Mouse (Mus musculus) megakaryocyte, embryonic 14.5 days (primary cell): Measurements from ENCODE around the gene Gpr183. TPM values are rescaled to one million over a fixed set of nuclear protein-coding genes. Genes with fewer than 3 reads are reported as not detected.
A peak's percentile ranks its signal among the peaks of the same experiment; 100 is the strongest.

ENCODE experiments used
- H3K27me3 ChIP-seq: replicated peaks from 2 replicates; pipeline ENCODE3; 2012; ENCODE audit warnings: inconsistent platforms
- H3K36me3 ChIP-seq: replicated peaks from 2 replicates; pipeline ENCODE3; 2012; ENCODE audit warnings: low read length, inconsistent platforms, mixed read lengths
- H3K4me1 ChIP-seq: 2 replicates; pipeline ENCODE4 v1.6.1; 2012; ENCODE audit warnings: inconsistent platforms
- H3K4me3 ChIP-seq: replicated peaks from 2 replicates; pipeline ENCODE3; 2012; ENCODE audit warnings: moderate library complexity, mild to moderate bottlenecking, inconsistent platforms
- H3K9me3 ChIP-seq: 2 replicates; pipeline ENCODE4 v1.6.1; 2012; ENCODE audit warnings: inconsistent platforms
- FLI1 ChIP-seq: IDR thresholded peaks from 2 replicates; pipeline ENCODE4 v1.6.1; 2012; ENCODE audit warnings: low read length, inconsistent platforms, mixed read lengths
- GATA1 ChIP-seq: IDR thresholded peaks from 3 replicates; pipeline ENCODE4 v1.6.1; 2012; ENCODE audit warnings: mixed read lengths, low read length, inconsistent platforms, borderline replicate concordance
- polyA plus RNA-seq: library from polyadenylated mRNA; stranded (reverse); fragments of >175 nt; gene quantifications from 2 replicates; pipeline ENCODE4 v1.2.3, GENCODE M21; 2012; ENCODE audit warnings: low replicate concordance; ENCODE audit not compliant: insufficient read depth

Gpr183 gene
- 0.89 TPM in 1 of 2 replicates, not detected in the other for polyA plus RNA-seq

GRCm38 (mm10) chr14:121964990-121965389 is at the start of gene Gpr183:
Gpr183 (minus strand) TSS chr14:121965195.
- no peaks in the 10 kb centered on the region for H3K27me3 ChIP-seq
- H3K4me1 ChIP-seq, result peaks cover 69% of the 10 kb centered on the region
- H3K4me3 ChIP-seq, result peak within 1 kb of the TSS; percentile 70
- peaks cover 5% of the 10 kb centered on the region for H3K36me3 ChIP-seq
- no peaks in the 10 kb centered on the region for H3K9me3 ChIP-seq
- TF ChIP-seq FLI1 (no peak), GATA1 (no peak)

- Histone ChIP-seq H3K4me1 (peaks cover 79% of the 10 kb centered on the region), H3K4me3 (peak overlapping the region; percentile 85), H3K36me3 (peaks cover 63% of the 10 kb centered on the region), H3K27me3 (no peaks in the 10 kb centered on the region), H3K9me3 (no peaks in the 10 kb centered on the region)
- TF ChIP-seq GATA1 (no peak), FLI1 (no peak)
Measured at GRCm38 (mm10) chr14:122013417-122013951, 48.5 kb upstream of the Gpr183 start.

- no peak for TF ChIP-seq GATA1
- TF ChIP-seq FLI1, result no peak
- H3K9me3 ChIP-seq, result no peaks in the 10 kb centered on the region
- H3K4me1 ChIP-seq, result peaks cover 75% of the 10 kb centered on the region
- peaks cover 62% of the 10 kb centered on the region for H3K36me3 ChIP-seq
- no peak overlapping the region for H3K4me3 ChIP-seq
- H3K27me3 ChIP-seq, result no peaks in the 10 kb centered on the region
Measured at GRCm38 (mm10) chr14:122012814-122013213, 47.8 kb upstream of the Gpr183 start.

GRCm38 (mm10) chr14:122012193-122012592 is 47.2 kb upstream of the Gpr183 start:
- peak overlapping the region; percentile 56 for H3K4me3 ChIP-seq
- peaks cover 62% of the 10 kb centered on the region for H3K36me3 ChIP-seq
- H3K27me3 ChIP-seq, result no peaks in the 10 kb centered on the region
- peaks cover 72% of the 10 kb centered on the region for H3K4me1 ChIP-seq
- TF ChIP-seq GATA1, result no peak
- TF ChIP-seq FLI1, result no peak
- H3K9me3 ChIP-seq, result no peaks in the 10 kb centered on the region

GRCm38 (mm10) chr14:122011768-122012167 is 46.8 kb upstream of the Gpr183 start:
- Histone ChIP-seq H3K4me3 (no peak overlapping the region), H3K36me3 (peaks cover 62% of the 10 kb centered on the region), H3K9me3 (no peaks in the 10 kb centered on the region), H3K4me1 (peaks cover 68% of the 10 kb centered on the region), H3K27me3 (no peaks in the 10 kb centered on the region)
- TF ChIP-seq FLI1 (no peak), GATA1 (no peak)

- no peak for TF ChIP-seq FLI1
- TF ChIP-seq GATA1, result no peak
- H3K4me1 ChIP-seq, result peaks cover 56% of the 10 kb centered on the region
- H3K4me3 ChIP-seq, result no peak overlapping the region
- peaks cover 54% of the 10 kb centered on the region for H3K36me3 ChIP-seq
- H3K27me3 ChIP-seq, result no peaks in the 10 kb centered on the region
- H3K9me3 ChIP-seq, result no peaks in the 10 kb centered on the region
Measured at GRCm38 (mm10) chr14:122010301-122010700, 45.3 kb upstream of the Gpr183 start.

- Histone ChIP-seq H3K4me3 (no peak overlapping the region), H3K27me3 (no peaks in the 10 kb centered on the region), H3K4me1 (peaks cover 48% of the 10 kb centered on the region), H3K9me3 (no peaks in the 10 kb centered on the region), H3K36me3 (peaks cover 50% of the 10 kb centered on the region)
- TF ChIP-seq GATA1, result no peak
- no peak for TF ChIP-seq FLI1
Measured at GRCm38 (mm10) chr14:122009502-122009901, 44.5 kb upstream of the Gpr183 start.

GRCm38 (mm10) chr14:122008261-122008660 is 43.3 kb upstream of the Gpr183 start:
- TF ChIP-seq GATA1, result no peak
- TF ChIP-seq FLI1, result no peak
- H3K4me1 ChIP-seq, result peaks cover 46% of the 10 kb centered on the region

GRCm38 (mm10) chr14:122003812-122004211 is 38.8 kb upstream of the Gpr183 start:
- TF ChIP-seq GATA1, result no peak
- TF ChIP-seq FLI1, result no peak
- Histone ChIP-seq H3K4me3 (no peak overlapping the region), H3K4me1 (peaks cover 50% of the 10 kb centered on the region), H3K36me3 (peaks cover 44% of the 10 kb centered on the region), H3K27me3 (no peaks in the 10 kb centered on the region), H3K9me3 (no peaks in the 10 kb centered on the region)

More at GRCm38 (mm10) chr14:122008261-122008660, 43.3 kb upstream of the Gpr183 start:
- Histone ChIP-seq H3K27me3 (no peaks in the 10 kb centered on the region), H3K9me3 (no peaks in the 10 kb centered on the region), H3K4me3 (no peak overlapping the region), H3K36me3 (peaks cover 42% of the 10 kb centered on the region)

- peaks cover 46% of the 10 kb centered on the region for H3K4me1 ChIP-seq
- TF ChIP-seq GATA1, result no peak
- no peak for TF ChIP-seq FLI1
- H3K27me3 ChIP-seq, result no peaks in the 10 kb centered on the region
- H3K4me3 ChIP-seq, result no peak overlapping the region
- H3K9me3 ChIP-seq, result no peaks in the 10 kb centered on the region
- H3K36me3 ChIP-seq, result peaks cover 50% of the 10 kb centered on the region
Measured at GRCm38 (mm10) chr14:122002224-122002623, 37.2 kb upstream of the Gpr183 start.

GRCm38 (mm10) chr14:122000346-122001105 is 35.5 kb upstream of the Gpr183 start:
- Histone ChIP-seq H3K27me3 (no peaks in the 10 kb centered on the region), H3K4me1 (peaks cover 63% of the 10 kb centered on the region), H3K9me3 (no peaks in the 10 kb centered on the region), H3K4me3 (peak overlapping the region; percentile 8), H3K36me3 (peaks cover 67% of the 10 kb centered on the region)
- no peak for TF ChIP-seq FLI1
- TF ChIP-seq GATA1, result no peak
